Mouse (Mus musculus) urinary bladder, adult 2 months (tissue): Measurements from ENCODE around the gene Cnih4. TPM values are rescaled to one million over a fixed set of nuclear protein-coding genes. Genes with fewer than 3 reads are reported as not detected.

Experiments
- DNase-seq: peaks from one replicate; pipeline ENCODE4 v3.0.0; 2022; ENCODE audit warnings: low spot score
- polyA plus RNA-seq: library from polyadenylated mRNA; depleted of rRNA; stranded (reverse); fragments of >200 nt; gene quantifications from 2 replicates; pipeline ENCODE4 v1.2.3, GENCODE M21; 2012; rRNA removed

Gene Cnih4
- polyA plus RNA-seq, 1 experiment, result 27.5 TPM

- no peak for DNase-seq
These were observed 67.0 kb downstream of the Cnih4 start for GRCm38 (mm10) chr1:181211403-181211919.

GRCm38 (mm10) chr1:181211920-181212633 lies 67.6 kb downstream of the Cnih4 start, which contains the start of gene Wdr26:
Wdr26 (minus strand) TSS chr1:181212001.
- DNase-seq, result peak; percentile 76

- DNase-seq, result no peak
These were observed 70.0 kb downstream of the Cnih4 start for GRCm38 (mm10) chr1:181214296-181215035.

GRCm38 (mm10) chr1:181216315-181216714 lies 71.8 kb downstream of the Cnih4 start:
- DNase-seq, result no peak

Other genes with a start within 250 kb of the Cnih4 start
- gene Pycr2, start 240.4 kb upstream of the Cnih4 start, polyA plus RNA-seq, result 34.1 and 46.5 TPM in 2 replicates
- gene Lefty1, start 209.7 kb upstream of the Cnih4 start, polyA plus RNA-seq, result 27.3 and 32.8 TPM in 2 replicates
- 72.8 and 80.0 TPM in 2 replicates for gene Tmem63a, start 202.3 kb upstream of the Cnih4 start, polyA plus RNA-seq
- gene Ephx1, start 123.8 kb upstream of the Cnih4 start, polyA plus RNA-seq, result 159 and 184 TPM in 2 replicates
- 0.28 and 0.33 TPM in 2 replicates for gene 9130409I23Rik, start 93.5 kb upstream of the Cnih4 start, polyA plus RNA-seq
- 20.9 and 28.8 TPM in 2 replicates for gene Nvl, start 489 bp upstream of the Cnih4 start, polyA plus RNA-seq
- gene Wdr26, start 67.3 kb downstream of the Cnih4 start, polyA plus RNA-seq, result 57.4 and 61.8 TPM in 2 replicates
- 0.23 TPM in 1 of 2 replicates, not detected in the other for gene Cnih3, start 207.9 kb downstream of the Cnih4 start, polyA plus RNA-seq